In genomic region chr7:44864595-44865542, GRCm38 (mm10) we compare ENCODE assay signal across 9 mouse cellular contexts. TPM values are rescaled to one million over a fixed set of nuclear protein-coding genes. Genes with fewer than 3 reads are reported as not detected.
DNase-seq lines count a peak whose midpoint lies in the region; ATAC-seq lines count a peak whose summit lies in the region.
"Had no signal": no experiment of that assay in that cellular context is flagged by ENCODE, and none has a peak within 500 bp of the region (broad histone marks: within the 10 kb centered on the region; RNA-seq: fewer than 3 reads in every experiment).

No protein-coding gene starts in this region.

- 0 out of 2 replicates have a peak overlapping the region, but pooled peaks have one; percentile 0 for H3K4me3 ChIP-seq in heart, embryonic 15.5 days

- peak overlapping the region; percentile 100 for H3K27ac ChIP-seq in heart, embryonic 15.5 days

- no peaks in the 10 kb centered on the region for H3K9me3 ChIP-seq in heart, embryonic 15.5 days (replicated peaks)

- DNase-seq in adrenal gland, adult 8-10 months: peak; percentile 45
- no peak for DNase-seq in adrenal gland, adult 18-20 months (ENCODE audit: low spot score in 2 of 2)
- peak; percentile 52 for DNase-seq in kidney, postnatal 10 days
- no peak for DNase-seq in kidney, adult 18-20 months
- no peak for DNase-seq in ovary, postnatal 36 days (ENCODE audit: low spot score)
- DNase-seq in left cerebral cortex, adult 18-20 months (ENCODE audit: low spot score in 2 of 2): no peak
- DNase-seq: retina, postnatal 1 day had no signal

- ATAC-seq in heart, embryonic 15.5 days (replicated peaks; ENCODE audit: insufficient number of reproducible peaks, insufficient read depth, low FRiP score, low read depth): no peak
- 0 out of 2 replicates have a peak, but pooled peaks have one; percentile 3 for ATAC-seq in megakaryocyte progenitor cell, adult 5-6 weeks (replicated peaks; ENCODE audit: poor library complexity)

- H3K4me1 ChIP-seq in heart, embryonic 15.5 days (replicated peaks): peaks cover 70% of the 10 kb centered on the region

- 65% methylated on average over 24 of the region's 24 CpGs for WGBS in heart, embryonic 15.5 days

- H3K4me2 ChIP-seq in heart, embryonic 15.5 days: peak overlapping the region; percentile 87

- H3K9ac ChIP-seq in heart, embryonic 15.5 days: peak overlapping the region; percentile 27

- H3K36me3 ChIP-seq in heart, embryonic 15.5 days: peaks cover 35% of the 10 kb centered on the region

- no peaks in the 10 kb centered on the region for H3K27me3 ChIP-seq in heart, embryonic 15.5 days

RNA-seq across cellular contexts. Expression of gene Ptov1, which starts 4.7 kb away (rescaled TPM):
- 100 to 1,000 TPM; 273 to 304 (median 292) TPM for total RNA-seq in adrenal gland, adult 8-10 months (2022)
- total RNA-seq in adrenal gland, adult 18-20 months (2021): 100 to 1,000 TPM; 232 to 253 TPM
- 206 and 273 TPM in 2 replicates for polyA plus RNA-seq in heart, embryonic 15.5 days (2015; fragmentation: Nextera tagmentation; extraction: Ambion mirVana)
- 55.3 and 63.9 TPM in 2 replicates for total RNA-seq in megakaryocyte progenitor cell, adult 5-6 weeks (2015)
- total RNA-seq in megakaryocyte progenitor cell, adult 5-6 weeks (2017): 25.5 and 41.5 TPM in 2 replicates
- total RNA-seq in left cerebral cortex, adult 18-20 months (2021): 100 to 1,000 TPM; 280 to 295 TPM

RNA-seq across cellular contexts. Expression of gene Pnkp, which starts 7.9 kb away (rescaled TPM):
- total RNA-seq in adrenal gland, adult 8-10 months (2022): 10 to 100 TPM; 46.6 to 56.6 (median 53.6) TPM
- total RNA-seq in adrenal gland, adult 18-20 months (2021): 10 to 100 TPM; 33.8 to 40.8 TPM
- 22.4 and 28.7 TPM in 2 replicates for polyA plus RNA-seq in heart, embryonic 15.5 days (2015; fragmentation: Nextera tagmentation; extraction: Ambion mirVana)
- total RNA-seq in megakaryocyte progenitor cell, adult 5-6 weeks (2015): 43.4 and 49.9 TPM in 2 replicates
- 60.7 and 69.8 TPM in 2 replicates for total RNA-seq in megakaryocyte progenitor cell, adult 5-6 weeks (2017)
- 10 to 100 TPM; 27.1 to 27.7 TPM for total RNA-seq in left cerebral cortex, adult 18-20 months (2021)

RNA-seq across cellular contexts. Expression of gene Tbc1d17, which starts 16.0 kb away (rescaled TPM):
- total RNA-seq in adrenal gland, adult 8-10 months (2022): 10 to 100 TPM; 69.4 to 94.9 (median 86.1) TPM
- 10 to 100 TPM; 48.1 to 60.2 TPM for total RNA-seq in adrenal gland, adult 18-20 months (2021)
- polyA plus RNA-seq in heart, embryonic 15.5 days (2015; fragmentation: Nextera tagmentation; extraction: Ambion mirVana): 53.2 and 63.4 TPM in 2 replicates
- total RNA-seq in megakaryocyte progenitor cell, adult 5-6 weeks (2015): 15.2 and 19.2 TPM in 2 replicates
- 13.6 and 13.8 TPM in 2 replicates for total RNA-seq in megakaryocyte progenitor cell, adult 5-6 weeks (2017)
- 10 to 100 TPM; 70.4 to 89.3 TPM for total RNA-seq in left cerebral cortex, adult 18-20 months (2021)

RNA-seq across cellular contexts. Expression of gene Akt1s1, which starts 16.1 kb away (rescaled TPM):
- total RNA-seq in adrenal gland, adult 8-10 months (2022): 100 to 1,000 TPM; 106 to 137 (median 120) TPM
- 100 to 1,000 TPM in 1 of 2 experiments, 10 to 100 TPM in 1; 86.3 to 128 TPM for total RNA-seq in adrenal gland, adult 18-20 months (2021)
- 91.7 and 97.8 TPM in 2 replicates for polyA plus RNA-seq in heart, embryonic 15.5 days (2015; fragmentation: Nextera tagmentation; extraction: Ambion mirVana)
- 8.0 and 10.4 TPM in 2 replicates for total RNA-seq in megakaryocyte progenitor cell, adult 5-6 weeks (2015)
- 23.9 and 24.9 TPM in 2 replicates for total RNA-seq in megakaryocyte progenitor cell, adult 5-6 weeks (2017)
- 10 to 100 TPM; 67.9 to 70.1 TPM for total RNA-seq in left cerebral cortex, adult 18-20 months (2021)

RNA-seq across cellular contexts. Expression of gene Med25, which starts 27.6 kb away (rescaled TPM):
- total RNA-seq in adrenal gland, adult 8-10 months (2022): 100 to 1,000 TPM in 2 of 4 experiments, 10 to 100 TPM in 2; 85.0 to 118 (median 96.5) TPM
- 10 to 100 TPM; 75.2 to 90.9 TPM for total RNA-seq in adrenal gland, adult 18-20 months (2021)
- polyA plus RNA-seq in heart, embryonic 15.5 days (2015; fragmentation: Nextera tagmentation; extraction: Ambion mirVana): 72.9 and 93.9 TPM in 2 replicates
- 26.0 and 36.8 TPM in 2 replicates for total RNA-seq in megakaryocyte progenitor cell, adult 5-6 weeks (2015)
- total RNA-seq in megakaryocyte progenitor cell, adult 5-6 weeks (2017): 11.4 and 14.5 TPM in 2 replicates
- total RNA-seq in left cerebral cortex, adult 18-20 months (2021): 10 to 100 TPM; 85.9 to 94.9 TPM

Comparison
In these comparisons a context has a peak if more than half of its experiments do, and no peak if none do; other contexts are left out.
1. DNase-seq: peak in adrenal gland, adult 8-10 months (single experiment) and kidney, postnatal 10 days (single experiment); none in adrenal gland, adult 18-20 months (0 of 2), kidney, adult 18-20 months (single experiment), ovary, postnatal 36 days (single experiment) and left cerebral cortex, adult 18-20 months (0 of 2).